Mouse (Mus musculus): Measurements from ENCODE around the gene Tmem102.

The Tmem102 gene

DNA sequence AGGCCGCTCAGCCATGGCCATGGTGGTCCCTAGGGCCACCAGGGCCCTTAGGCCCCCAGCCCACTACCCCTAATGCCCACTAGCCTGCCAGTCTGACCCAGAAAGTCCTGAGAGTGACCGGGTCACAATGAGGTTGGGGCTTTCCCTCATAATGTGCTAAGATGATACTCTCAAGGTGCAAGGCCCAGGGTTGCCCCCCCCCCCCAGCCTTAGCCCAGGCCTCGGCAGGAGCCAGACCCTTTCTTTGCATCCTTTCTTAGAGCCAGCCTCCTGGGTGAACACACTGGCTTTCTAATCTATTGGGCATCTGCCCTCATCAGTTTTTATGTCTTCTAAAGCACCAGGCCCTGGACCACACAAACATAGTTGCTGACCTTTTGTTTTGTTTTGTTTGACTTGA lies 16.7 kb upstream of the Tmem102 start, which contains the start of gene Spem1:
TSS of gene Spem1 (minus strand) at position 101 of the 400 bp plus-strand sequence.
- DNase-seq (ENCODE audit: low read depth in 2 of 2, low spot score in 2 of 2), result no peak

- DNase-seq (ENCODE audit: low read depth in 2 of 2, low spot score in 2 of 2), result no peak
Observed at GRCm38 (mm10) chr11:69818871-69819270, 13.4 kb upstream of the Tmem102 start.

GRCm38 (mm10) chr11:69818365-69818764 lies 12.9 kb upstream of the Tmem102 start, which contains the start of gene Spem2:
TSS of gene Spem2 (minus strand) at chr11:69818465.
- no peak for DNase-seq (ENCODE audit: low read depth in 2 of 2, low spot score in 2 of 2)

- DNase-seq (ENCODE audit: low read depth in 2 of 2, low spot score in 2 of 2), result no peak
Observed at GRCm38 (mm10) chr11:69816520-69816919, 11.1 kb upstream of the Tmem102 start.

DNA sequence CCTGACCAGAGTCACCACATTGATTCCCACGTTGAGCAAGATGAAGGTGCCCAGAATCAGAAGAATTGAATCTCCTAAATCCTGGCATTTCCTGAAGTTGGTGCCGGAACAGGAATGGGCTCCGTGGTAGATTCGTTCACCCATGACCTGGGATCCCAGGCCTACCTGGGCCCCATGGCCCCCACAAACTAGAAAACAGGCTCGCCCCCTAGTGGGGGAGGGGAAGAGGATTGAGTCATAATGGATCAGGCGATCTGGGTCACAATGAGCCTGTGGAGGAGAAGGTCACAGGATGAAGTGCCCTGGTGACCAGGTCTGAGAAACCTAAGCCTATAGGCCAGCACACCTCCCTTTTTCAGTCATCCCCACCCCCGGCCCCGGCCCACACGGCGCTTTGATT lies 9.7 kb upstream of the Tmem102 start, which contains the start of gene Gm39566:
TSS of gene Gm39566 (minus strand) at position 144 of the 400 bp plus-strand sequence.
- DNase-seq (ENCODE audit: low read depth in 2 of 2, low spot score in 2 of 2), result no peak

- DNase-seq (ENCODE audit: low read depth in 2 of 2, low spot score in 2 of 2), result no peak
Observed at GRCm38 (mm10) chr11:69810280-69810679, 4.9 kb upstream of the Tmem102 start.

DNA sequence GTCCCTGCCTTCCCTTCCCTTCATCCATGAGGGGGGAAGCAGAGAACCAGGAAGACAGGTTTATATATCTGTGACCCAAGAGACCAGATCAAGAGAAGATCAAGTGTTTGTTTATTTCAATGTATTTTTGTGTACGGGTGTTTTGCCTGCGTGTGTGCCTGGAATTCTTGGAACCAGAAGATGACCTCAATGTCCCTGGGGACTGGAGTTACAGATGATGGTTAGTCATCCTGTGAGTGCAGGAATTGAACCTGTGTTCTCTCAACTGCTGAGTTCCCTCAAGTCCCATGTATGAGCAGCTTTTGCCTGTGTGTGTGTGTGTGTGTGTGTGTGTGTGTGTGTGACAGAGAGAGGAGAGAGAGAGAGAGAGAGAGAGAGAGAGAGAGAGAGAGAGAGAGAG lies 2.2 kb upstream of the Tmem102 start:
- DNase-seq (ENCODE audit: low read depth in 2 of 2, low spot score in 2 of 2), result no peak

GRCm38 (mm10) chr11:69806378-69806777 lies 954 bp upstream of the Tmem102 start:
- no peak for DNase-seq (ENCODE audit: low read depth in 2 of 2, low spot score in 2 of 2)

- DNase-seq (ENCODE audit: low read depth in 2 of 2, low spot score in 2 of 2), result no peak
Observed at GRCm38 (mm10) chr11:69804652-69804940, 828 bp downstream of the Tmem102 start.

- peak; percentile 52 to 65 for DNase-seq (ENCODE audit: low read depth in 2 of 2, low spot score in 2 of 2)
Observed at GRCm38 (mm10) chr11:69803786-69804651, 1.4 kb downstream of the Tmem102 start.

DNA sequence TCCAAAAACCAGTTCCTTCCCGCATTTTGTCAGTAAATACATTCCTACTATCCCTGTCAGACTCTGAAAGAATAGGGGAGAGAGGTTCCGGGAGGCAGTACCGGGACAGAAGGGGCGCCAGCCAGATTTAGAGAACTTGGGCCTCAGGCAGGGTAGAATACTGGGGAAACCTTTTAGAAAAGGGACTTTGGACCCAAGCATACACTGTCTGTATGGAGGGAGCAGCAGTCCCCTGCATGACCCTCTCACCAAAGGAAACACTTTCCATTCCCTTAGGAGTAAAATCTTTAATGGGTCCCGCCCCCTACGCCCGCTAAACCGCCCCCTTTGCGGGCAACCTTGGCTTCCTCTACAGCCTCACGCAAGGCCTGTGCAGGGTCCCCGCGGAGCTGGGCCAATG lies 2.1 kb downstream of the Tmem102 start:
- no peak for DNase-seq (ENCODE audit: low read depth in 2 of 2, low spot score in 2 of 2)

DNA sequence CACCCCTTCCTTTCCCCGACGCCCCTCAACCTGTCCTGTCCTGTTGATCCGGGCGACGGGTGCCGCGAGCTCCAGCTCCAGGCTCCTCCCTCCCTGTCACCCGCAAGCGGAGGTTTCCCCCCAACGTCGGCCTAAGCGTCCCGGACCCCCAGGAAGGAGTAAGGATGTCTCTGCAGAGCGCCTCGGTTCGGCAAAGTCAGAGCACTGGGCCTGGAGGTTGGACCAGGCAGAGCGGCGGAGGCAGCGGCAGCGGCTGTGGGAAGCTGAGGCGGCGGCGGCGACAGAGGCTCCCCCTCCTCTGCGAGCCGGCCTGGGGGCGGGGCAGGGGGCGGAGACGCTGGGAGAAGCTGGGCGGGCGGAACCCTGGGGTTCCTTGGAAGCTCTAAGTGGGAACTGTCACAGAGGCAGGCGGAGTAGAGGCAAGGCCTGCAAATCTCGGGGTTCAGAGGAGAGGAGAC lies 2.7 kb downstream of the Tmem102 start:
- DNase-seq (ENCODE audit: low read depth in 2 of 2, low spot score in 2 of 2), result peak; percentile 28 to 48

DNA sequence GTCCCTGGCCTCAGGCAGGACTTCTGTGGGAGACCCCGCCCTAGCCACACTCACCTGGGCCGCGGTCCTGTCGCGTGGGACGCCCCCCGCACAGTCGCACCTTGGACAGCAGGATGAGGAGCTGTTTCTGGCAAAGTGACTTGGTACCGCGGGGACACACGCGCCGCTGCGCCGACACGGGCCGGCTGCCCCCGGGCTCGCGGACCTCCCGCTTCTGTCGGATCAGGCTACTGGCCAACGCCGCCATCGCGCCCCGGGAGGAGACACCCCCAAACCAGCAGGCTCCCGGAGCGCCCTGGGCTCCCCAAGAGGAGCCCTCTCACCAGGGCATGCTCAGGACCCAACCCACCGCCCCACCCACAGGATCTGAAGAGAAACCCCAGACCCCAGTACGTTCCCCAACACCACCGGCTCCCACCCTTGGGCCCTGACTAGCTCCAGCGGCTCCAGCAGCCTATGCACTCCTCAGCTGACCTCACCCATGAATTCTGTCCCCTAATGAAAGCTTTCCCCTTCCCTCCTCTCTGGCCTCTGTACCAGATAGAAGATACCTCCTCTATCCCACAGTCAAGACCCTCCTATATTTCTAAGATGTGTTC lies 3.9 kb downstream of the Tmem102 start, which contains the start of gene Fgf11:
TSS of gene Fgf11 (minus strand) at position 479 of the 599 bp plus-strand sequence.
- no peak for DNase-seq (ENCODE audit: low read depth in 2 of 2, low spot score in 2 of 2)

GRCm38 (mm10) chr11:69800392-69801197 lies 4.8 kb downstream of the Tmem102 start:
- no peak for DNase-seq (ENCODE audit: low read depth in 2 of 2, low spot score in 2 of 2)

GRCm38 (mm10) chr11:69800138-69800391 lies 5.4 kb downstream of the Tmem102 start:
- no peak for DNase-seq (ENCODE audit: low read depth in 2 of 2, low spot score in 2 of 2)

DNA sequence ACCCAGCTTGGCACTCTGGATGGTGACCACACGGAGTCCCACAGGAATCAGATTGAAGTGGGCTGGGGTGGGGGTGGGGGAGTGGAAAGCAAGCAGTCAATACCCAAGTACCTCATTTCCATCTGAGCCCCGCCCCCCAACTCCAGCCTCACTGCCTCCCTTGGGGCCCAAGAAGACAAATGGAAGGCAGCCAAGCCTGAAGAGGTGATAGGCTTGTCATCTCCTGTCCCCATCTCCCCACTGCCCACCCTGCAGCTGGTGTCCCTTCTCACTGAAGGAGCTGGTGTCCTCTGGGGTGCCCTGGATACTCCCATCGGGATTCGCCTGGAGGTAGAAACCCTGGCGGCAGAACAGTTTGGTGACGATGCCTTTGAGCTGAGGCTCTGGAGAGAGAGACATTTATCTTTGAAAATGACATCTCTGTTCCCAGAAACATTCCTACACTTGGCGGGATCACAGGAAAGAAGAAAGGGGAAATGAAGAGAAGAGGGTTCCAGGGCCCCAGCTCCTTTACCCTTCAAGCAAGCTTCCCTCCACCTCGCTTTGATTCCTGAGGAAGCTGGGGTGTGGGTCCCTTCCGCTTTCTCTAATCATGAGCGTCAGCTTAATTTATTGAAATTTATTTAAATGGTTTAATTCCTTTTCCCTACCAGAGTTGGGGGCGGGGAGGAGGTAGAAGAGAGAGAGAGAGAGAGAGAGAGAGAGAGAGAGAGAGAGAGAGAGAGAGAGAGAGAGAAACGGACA lies 5.9 kb downstream of the Tmem102 start:
- no peak for DNase-seq (ENCODE audit: low read depth in 2 of 2, low spot score in 2 of 2)

DNA sequence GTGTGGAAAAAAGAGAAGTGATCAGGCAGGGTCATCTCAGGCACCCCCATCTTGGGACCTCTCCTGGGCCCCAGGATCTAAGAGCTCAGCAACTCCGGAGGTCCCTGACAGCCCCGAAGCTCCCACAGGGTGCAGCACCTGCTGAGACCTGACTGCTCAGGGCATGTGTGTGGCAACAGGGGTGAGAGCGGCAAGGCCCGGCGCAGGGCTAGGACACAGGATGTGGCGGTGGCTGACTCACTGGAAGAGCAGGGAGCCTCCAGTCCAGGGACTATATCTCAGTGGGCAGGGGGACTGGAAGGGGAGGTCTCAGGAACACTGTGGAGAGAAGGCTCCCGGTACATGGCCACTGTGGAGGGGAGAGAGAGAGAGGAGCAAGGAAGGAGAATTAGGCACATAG lies 7.5 kb downstream of the Tmem102 start:
- DNase-seq (ENCODE audit: low read depth in 2 of 2, low spot score in 2 of 2), result no peak

DNA sequence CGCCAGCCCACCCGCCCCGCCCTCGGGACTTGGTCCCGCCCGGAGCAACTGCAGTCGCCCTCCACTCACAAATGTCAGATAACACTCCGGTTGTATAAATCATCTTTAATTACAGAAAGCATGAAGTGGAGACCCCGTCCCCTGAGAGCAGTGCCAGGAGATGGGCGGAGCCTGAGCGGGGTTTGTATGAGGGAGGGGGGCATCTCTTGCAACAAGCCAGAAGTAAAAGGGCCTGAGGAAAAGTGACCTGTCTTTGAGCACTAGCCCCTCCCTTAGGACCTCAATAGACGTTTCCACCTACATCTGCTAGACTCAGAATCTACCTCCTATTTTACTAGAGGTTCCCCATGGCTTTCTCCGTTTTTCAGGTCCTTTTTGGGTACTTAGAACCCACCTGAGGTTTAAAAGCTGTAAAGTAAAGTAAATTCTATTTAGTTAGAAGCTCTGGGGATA lies 9.4 kb downstream of the Tmem102 start:
- DNase-seq (ENCODE audit: low read depth in 2 of 2, low spot score in 2 of 2), result no peak

DNA sequence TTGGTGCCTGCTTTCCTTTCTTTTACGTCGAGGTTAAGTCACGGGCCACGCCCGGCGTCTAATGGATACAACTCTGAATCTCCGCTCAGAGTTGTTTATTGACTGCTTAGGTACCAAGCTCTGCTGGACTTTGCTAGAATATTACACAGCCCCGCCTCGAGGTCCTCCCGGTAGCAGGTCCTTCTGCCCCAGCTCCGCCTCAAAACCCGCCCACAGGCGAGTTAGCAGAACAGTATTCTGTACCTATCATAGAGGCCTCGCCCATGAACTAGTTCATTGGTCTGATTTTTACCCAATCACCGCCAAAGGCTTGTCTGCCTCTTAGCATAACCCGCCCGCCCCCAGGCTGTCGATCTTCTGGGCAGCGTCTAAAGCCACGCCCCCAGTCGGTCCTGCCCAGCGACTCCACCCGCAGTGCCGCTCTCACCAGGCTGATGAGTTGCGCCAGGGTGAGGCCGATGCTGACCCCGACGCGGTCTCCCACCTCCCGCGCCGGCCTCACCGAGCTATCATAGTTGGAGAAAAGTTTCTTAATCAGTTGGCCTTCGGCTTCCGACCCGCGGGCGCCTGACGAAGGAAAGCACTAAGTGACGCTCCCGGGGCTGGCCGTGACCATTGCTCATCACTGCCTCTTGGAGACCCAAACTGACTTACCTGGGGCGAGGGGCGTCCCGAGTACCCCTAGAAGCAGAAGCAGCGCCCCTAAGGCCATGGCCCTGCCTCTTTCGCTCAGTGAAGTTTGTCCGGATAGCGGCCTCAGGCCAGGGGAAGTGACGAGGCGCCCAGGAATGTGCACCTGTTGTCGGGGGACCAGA lies 10.0 kb downstream of the Tmem102 start, which contains the start of gene Chrnb1:
TSS of gene Chrnb1 (minus strand) at position 776 of the 815 bp plus-strand sequence.
- DNase-seq (ENCODE audit: low read depth in 2 of 2, low spot score in 2 of 2), result peak; percentile 79 to 80

- no peak for DNase-seq (ENCODE audit: low read depth in 2 of 2, low spot score in 2 of 2)
Observed at GRCm38 (mm10) chr11:69793429-69793828, 12.0 kb downstream of the Tmem102 start.

Measured in CD8-positive naive resting alpha-beta T cell, adult 2 months (primary cell).